Mouse (Mus musculus) G1E (cell line): ENCODE results near the gene Lama4.

Experiments used
- CTCF ChIP-seq: IDR thresholded peaks from 2 replicates; pipeline ENCODE4 v1.5.1; 2012; ENCODE audit warnings: low read depth, low read length, inconsistent platforms, mixed read lengths
- GATA1 ChIP-seq: IDR thresholded peaks from 2 replicates; pipeline ENCODE4 v1.6.1; 2012; ENCODE audit warnings: borderline replicate concordance, low read length, inconsistent platforms, mixed read lengths

DNA sequence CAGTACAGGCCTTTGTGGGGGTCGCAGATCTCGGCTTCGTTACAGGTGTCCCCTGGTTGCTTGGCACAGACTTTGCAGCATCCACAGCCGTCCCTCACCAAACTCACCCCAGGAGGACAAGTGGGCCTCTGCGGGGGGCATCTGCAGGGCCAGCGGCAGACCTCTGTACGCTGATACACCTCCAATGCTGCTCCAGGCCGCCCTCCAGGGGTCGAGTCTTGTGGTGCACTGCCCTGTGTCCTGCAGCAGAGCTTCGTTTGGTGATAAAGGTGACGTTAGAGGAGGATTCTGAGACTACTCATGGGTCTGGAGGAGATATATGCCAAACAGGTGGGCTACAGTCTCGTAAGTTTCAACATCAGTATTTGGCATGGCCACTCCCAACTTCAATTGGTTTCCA lies 193.0 kb downstream of the Lama4 start:
- TF ChIP-seq GATA1 (no peak), CTCF (no peak)
